Mouse (Mus musculus): ENCODE data around the gene Eif2b3.

Eif2b3 gene

DNA sequence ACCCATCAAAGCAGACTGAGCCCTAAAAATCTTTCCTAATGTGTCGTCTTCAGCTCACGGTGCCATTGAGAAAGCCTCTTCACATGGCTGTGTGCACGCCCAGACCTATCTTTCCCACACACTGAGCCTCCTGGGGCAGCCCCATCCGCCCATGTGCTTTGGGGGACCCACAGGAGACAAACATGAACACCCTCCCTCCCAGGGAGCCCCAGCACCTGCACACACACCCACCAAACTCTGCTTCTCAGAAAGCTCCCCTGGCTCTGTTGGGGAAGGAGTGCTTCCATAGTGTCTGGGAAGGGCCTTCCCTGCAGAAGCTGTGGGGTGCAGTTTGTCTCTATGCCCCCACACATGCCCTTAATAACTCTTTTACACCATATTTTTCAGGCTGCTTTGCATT is 14.6 kb upstream of the Eif2b3 start:
- TF ChIP-seq GATA4 (IDR thresholded peaks at IDR 0.05; ENCODE audit: insufficient replicate concordance, low read length), result no peak

- TF ChIP-seq GATA4 (IDR thresholded peaks at IDR 0.05; ENCODE audit: insufficient replicate concordance, low read length), result no peak
These were observed 13.4 kb upstream of the Eif2b3 start for GRCm38 (mm10) chr4:117005611-117006400.

GRCm38 (mm10) chr4:117007058-117007457 is 12.1 kb upstream of the Eif2b3 start:
- no peak for TF ChIP-seq GATA4 (IDR thresholded peaks at IDR 0.05; ENCODE audit: insufficient replicate concordance, low read length)

DNA sequence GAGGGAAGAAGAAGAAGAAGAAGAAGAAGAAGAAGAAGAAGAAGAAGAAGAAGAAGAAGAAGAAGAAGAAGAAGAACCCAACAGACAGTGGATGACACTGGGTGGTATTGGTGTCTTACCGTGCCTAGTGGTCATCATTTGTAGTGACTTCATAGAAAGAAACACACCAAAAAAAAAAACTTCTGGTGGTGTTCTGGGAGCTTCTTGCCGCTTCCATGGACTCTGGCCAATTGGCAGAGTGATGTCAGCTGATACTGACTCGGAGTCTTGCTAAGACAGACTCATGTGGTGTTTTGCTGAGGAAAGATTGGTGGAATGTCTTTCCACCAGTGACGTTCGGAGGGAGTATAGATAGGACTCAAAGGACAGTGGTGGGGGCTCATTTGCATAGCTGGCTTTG is 9.0 kb upstream of the Eif2b3 start:
- TF ChIP-seq GATA4 (IDR thresholded peaks at IDR 0.05; ENCODE audit: insufficient replicate concordance, low read length), result no peak

DNA sequence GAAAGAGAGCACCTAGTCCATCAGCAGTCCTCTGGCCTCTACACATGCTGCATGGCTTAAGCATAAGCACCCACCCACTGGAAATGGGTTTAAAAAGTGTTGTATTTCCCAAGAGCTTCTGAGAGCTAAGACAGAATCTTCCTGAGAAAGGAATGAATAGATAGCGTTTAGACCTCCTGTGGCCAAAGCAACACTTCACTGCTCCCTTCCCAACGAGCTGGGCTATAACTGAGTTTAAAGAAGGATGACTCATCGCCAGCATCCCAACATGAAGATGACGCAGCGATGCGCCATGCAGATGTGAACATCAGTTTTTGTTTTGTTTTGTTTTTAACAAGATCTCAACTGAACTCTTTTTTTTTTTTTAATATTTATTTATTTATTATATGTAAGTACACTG is 5.6 kb upstream of the Eif2b3 start:
- TF ChIP-seq GATA4 (IDR thresholded peaks at IDR 0.05; ENCODE audit: insufficient replicate concordance, low read length), result no peak

- no peak for TF ChIP-seq GATA4 (IDR thresholded peaks at IDR 0.05; ENCODE audit: insufficient replicate concordance, low read length)
These were observed 4.2 kb upstream of the Eif2b3 start for GRCm38 (mm10) chr4:117014901-117015415.

- TF ChIP-seq GATA4 (IDR thresholded peaks at IDR 0.05; ENCODE audit: insufficient replicate concordance, low read length), result no peak
These were observed 1.5 kb upstream of the Eif2b3 start for GRCm38 (mm10) chr4:117017738-117018137.

- no peak for TF ChIP-seq GATA4 (IDR thresholded peaks at IDR 0.05; ENCODE audit: insufficient replicate concordance, low read length)
These were observed 875 bp upstream of the Eif2b3 start for GRCm38 (mm10) chr4:117018327-117018726.

GRCm38 (mm10) chr4:117023469-117023868 is 4.3 kb downstream of the Eif2b3 start:
- TF ChIP-seq GATA4 (IDR thresholded peaks at IDR 0.05; ENCODE audit: insufficient replicate concordance, low read length), result no peak

DNA sequence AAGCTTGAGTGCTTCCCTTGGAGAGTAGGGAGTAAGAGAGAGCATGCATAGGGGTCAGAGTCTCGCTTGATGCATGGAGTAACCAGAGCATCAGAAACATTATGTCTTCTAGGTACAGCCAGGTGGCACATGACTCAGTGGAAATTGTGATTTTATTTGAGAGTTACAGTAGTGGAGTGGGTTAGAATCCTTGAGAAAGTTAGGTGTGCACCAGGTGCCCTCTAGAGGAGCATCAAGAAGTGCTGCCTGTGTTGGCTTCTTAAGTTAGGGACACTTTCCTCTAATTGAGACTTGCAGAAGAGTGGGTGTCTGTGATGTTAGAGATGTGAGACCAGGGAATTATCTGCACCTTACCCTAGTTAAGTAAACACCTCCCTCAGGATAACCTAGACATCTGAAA is 11.9 kb downstream of the Eif2b3 start:
- no peak for TF ChIP-seq GATA4 (IDR thresholded peaks at IDR 0.05; ENCODE audit: insufficient replicate concordance, low read length)

- TF ChIP-seq GATA4 (IDR thresholded peaks at IDR 0.05; ENCODE audit: insufficient replicate concordance, low read length), result peak; percentile 54; the same call in 1 of the 2 replicates
These were observed 20.9 kb downstream of the Eif2b3 start for GRCm38 (mm10) chr4:117039925-117040687.

GRCm38 (mm10) chr4:117040791-117041190 is 21.6 kb downstream of the Eif2b3 start:
- TF ChIP-seq GATA4 (IDR thresholded peaks at IDR 0.05; ENCODE audit: insufficient replicate concordance, low read length), result no peak

DNA sequence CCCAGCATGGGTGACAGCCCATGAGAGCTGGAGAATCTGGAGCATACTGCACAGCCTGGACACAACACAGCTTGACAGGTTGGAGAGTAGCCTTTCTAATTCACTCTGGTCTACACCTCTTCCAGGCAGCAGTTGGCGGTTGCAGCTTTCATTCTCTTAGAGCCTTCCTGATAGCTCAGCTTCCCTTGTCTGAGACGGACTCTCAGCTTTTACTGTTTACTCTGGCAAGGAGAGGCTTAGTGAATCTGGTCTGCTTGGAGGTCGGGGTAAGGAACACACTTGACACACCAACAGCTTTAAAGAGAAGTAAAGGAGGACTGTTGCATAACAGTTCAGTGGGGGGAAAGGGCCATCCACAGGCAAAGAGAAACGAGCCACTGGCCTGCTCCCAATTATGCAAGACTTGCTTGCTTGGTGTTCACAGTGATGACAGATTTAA is 22.1 kb downstream of the Eif2b3 start:
- peak; percentile 45; the same call in 1 of the 2 replicates for TF ChIP-seq GATA4 (IDR thresholded peaks at IDR 0.05; ENCODE audit: insufficient replicate concordance, low read length)

DNA sequence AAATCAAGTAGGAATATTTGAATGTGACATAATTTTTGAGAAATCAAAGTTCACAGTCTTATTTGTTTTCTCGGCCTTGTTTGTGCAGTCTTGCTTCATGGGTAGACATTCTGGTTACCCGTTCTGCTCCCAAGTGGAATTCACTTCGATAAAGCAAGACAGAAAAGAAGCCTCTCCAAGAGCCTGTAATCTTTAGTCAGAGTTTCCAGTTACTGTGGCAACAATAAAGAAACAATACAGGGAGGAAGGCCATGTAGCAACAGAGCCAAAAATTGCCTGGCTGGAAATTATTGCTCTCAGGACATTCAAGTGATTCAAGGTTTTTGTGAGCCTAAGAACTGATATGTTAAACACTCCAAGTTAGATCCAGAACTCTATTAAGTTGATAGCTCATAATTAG is 29.6 kb downstream of the Eif2b3 start:
- TF ChIP-seq GATA4 (IDR thresholded peaks at IDR 0.05; ENCODE audit: insufficient replicate concordance, low read length), result no peak

DNA sequence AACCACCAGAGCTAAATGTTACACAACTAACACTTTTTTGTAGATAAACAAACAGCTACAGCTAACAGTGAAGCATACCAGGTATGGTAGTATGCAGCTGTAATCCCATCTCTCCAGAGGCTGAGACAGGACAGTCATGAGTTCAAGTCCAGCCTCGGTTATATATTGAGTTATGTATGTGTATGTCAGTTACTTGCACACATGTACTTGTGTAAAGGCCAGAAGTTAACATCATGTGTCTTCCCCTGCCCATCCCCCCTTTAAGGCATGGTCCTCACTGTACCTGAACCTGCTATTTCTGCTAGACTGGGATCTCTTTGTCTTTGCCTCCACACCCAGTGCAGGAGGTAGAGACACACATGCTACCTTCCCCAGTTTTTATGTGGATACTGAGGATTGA is 30.3 kb downstream of the Eif2b3 start:
- no peak for TF ChIP-seq GATA4 (IDR thresholded peaks at IDR 0.05; ENCODE audit: insufficient replicate concordance, low read length)

DNA sequence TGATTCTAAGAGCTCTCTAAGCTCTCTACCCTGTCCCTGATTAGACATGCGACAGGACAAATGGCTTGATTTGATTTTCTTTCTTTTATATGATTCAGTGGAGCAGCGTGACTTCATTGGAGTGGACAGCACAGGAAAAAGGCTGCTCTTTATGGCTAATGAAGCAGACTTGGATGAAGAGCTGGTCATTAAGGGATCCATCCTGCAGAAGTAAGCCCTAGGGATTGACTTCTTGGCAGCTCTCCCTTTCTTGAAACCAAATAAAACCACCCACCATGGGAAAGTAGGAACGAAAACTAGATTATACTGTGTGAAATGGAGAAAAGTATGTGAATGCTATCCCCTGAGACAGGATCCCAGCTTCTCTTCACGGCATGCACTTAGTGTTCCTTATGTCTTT is 33.4 kb downstream of the Eif2b3 start:
- no peak for TF ChIP-seq GATA4 (IDR thresholded peaks at IDR 0.05; ENCODE audit: insufficient replicate concordance, low read length)
